Mouse (Mus musculus): Measurements from ENCODE around the gene Insyn1. TPM values are rescaled to one million over a fixed set of nuclear protein-coding genes. Genes with fewer than 3 reads are reported as not detected.

The Insyn1 gene
- polyA plus RNA-seq, 1 experiment from 2014 or later: 0.54 TPM

DNA sequence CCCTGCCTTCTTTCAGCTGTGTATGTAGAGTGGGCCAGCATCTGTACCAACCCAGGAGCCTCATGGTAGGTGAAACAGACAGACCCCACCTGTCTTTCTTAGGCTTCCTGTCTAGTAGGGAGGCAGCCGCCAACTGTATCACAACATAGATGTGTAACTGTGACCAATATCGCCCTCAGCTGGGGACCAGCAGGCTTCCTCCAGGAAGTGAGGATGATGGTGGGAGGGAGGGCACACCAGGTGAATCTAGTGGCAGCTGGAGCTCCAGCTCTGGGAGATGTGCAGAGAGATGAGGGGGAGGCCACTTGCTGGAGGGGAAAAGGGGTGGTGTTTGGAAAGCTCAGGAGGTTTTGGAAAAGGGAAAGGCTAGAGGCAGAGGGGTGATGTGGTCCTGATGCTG, 6.6 kb downstream of the Insyn1 start:
- H3K9me3 ChIP-seq (replicated peaks): no peaks in the 10 kb centered on the region
- no peak overlapping the region for H3K27ac ChIP-seq (replicated peaks)
- DNase-seq (ENCODE audit: low spot score): no peak
- H3K36me3 ChIP-seq: no peaks in the 10 kb centered on the region
- no peak overlapping the region for H3K4me3 ChIP-seq
- WGBS: 68% methylated on average over 2 of the region's 2 CpGs
- peaks cover 11% of the 10 kb centered on the region for H3K4me1 ChIP-seq
- H3K27me3 ChIP-seq (ENCODE audit: low read depth, poor library complexity, severe bottlenecking): peaks cover 30% of the 10 kb centered on the region

DNA sequence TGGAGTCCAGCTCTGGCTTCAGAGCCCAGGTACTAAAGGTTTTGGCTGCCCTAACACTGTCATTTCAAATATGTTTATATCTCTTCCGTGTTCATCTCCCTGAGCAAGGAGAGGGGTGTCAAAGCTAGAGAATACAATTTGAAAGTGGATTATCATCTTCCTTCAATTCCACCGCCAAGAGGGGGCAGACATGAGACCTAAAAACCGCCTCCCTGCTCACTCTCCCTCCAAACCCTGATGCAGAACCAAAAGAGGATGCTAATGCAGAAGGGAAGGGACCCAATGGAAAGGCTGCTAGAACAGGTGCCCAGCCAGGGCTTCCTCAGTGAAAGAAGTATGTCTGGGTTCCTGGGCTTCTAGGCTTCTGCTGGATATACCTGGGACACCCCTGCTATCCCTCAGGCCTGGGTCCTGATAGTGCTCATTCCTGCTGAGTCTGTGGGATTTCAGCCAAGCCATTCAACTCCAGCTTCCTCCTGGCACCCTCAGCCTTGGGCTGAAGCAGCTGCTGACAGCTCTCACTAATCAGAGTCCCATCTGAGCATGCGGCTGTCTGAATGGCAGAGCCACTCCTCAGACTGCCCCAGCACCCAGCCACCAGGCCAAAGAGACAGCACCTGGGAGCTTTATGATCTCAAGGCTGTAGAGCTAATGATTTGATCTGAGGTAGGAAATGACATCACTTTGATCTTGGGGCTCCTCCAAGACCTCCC, 8.2 kb downstream of the Insyn1 start:
- 0 out of 2 replicates have a peak, but pooled peaks cover 5% of the 10 kb centered on the region for H3K4me1 ChIP-seq
- no peak overlapping the region for H3K4me3 ChIP-seq
- H3K9me3 ChIP-seq (replicated peaks): no peaks in the 10 kb centered on the region
- H3K27me3 ChIP-seq (ENCODE audit: low read depth, poor library complexity, severe bottlenecking): peaks cover 14% of the 10 kb centered on the region
- H3K27ac ChIP-seq (replicated peaks): no peak overlapping the region
- 33% methylated on average over 4 of the region's 4 CpGs for WGBS
- H3K36me3 ChIP-seq: no peaks in the 10 kb centered on the region
- no peak for DNase-seq (ENCODE audit: low spot score)

DNA sequence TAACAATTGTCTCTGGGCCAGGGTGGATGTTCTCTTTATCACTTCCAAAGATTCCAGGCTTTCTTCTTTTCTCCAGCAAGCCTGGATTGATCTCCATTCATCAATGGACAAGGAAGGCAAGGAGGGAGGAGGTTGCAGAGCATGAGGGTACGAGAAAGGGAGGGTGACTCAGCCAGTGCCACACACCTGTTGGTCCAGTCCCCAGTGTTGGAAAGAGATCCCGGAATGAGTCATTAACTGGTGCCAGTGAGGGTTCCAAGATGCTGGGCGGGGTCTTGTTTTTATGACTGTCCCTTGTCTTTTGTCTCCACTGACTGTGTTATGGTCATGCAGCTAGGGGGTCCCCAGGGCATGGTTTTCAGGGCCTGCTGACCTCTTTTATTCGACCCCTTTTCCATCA, 9.5 kb downstream of the Insyn1 start:
- Histone ChIP-seq H3K27me3 (ENCODE audit: low read depth, poor library complexity, severe bottlenecking) (0 out of 2 replicates have a peak, but pooled peaks cover under 1% of the 10 kb centered on the region), H3K4me3 (no peak overlapping the region), H3K4me1 (0 out of 2 replicates have a peak, but pooled peaks cover 5% of the 10 kb centered on the region), H3K27ac (replicated peaks) (no peak overlapping the region), H3K9me3 (replicated peaks) (no peaks in the 10 kb centered on the region), H3K36me3 (no peaks in the 10 kb centered on the region)
- DNase-seq (ENCODE audit: low spot score): no peak
- WGBS: 69% methylated on average over 4 of the region's 4 CpGs

DNA sequence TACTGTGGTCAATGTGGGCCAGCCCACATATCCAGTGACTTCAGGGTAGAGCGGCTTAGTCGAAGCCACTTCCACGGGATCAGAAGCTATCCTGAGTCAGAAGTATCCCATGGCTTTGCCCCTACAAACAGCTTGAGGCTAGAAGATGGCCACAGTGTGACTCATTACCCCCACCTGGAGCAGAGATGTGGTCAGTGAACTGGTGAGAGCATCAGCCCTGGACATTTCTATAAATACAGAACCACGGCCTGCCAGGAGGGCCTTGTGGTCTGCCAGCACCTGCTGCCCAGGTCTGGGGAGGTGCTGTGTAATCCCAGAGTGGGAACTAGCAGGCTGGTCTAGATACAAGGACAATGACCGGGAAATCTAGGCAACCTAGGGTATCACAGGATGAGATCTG, 12.5 kb downstream of the Insyn1 start:
- DNase-seq (ENCODE audit: low spot score): no peak
- H3K27ac ChIP-seq (replicated peaks): no peak overlapping the region
- H3K4me3 ChIP-seq: no peak overlapping the region
- 0 out of 2 replicates have a peak, but pooled peaks cover 5% of the 10 kb centered on the region for H3K4me1 ChIP-seq
- H3K27me3 ChIP-seq (ENCODE audit: low read depth, poor library complexity, severe bottlenecking): no peaks in the 10 kb centered on the region
- WGBS: 89% methylated on average over 5 of the region's 5 CpGs
- H3K36me3 ChIP-seq: no peaks in the 10 kb centered on the region
- no peaks in the 10 kb centered on the region for H3K9me3 ChIP-seq (replicated peaks)

DNA sequence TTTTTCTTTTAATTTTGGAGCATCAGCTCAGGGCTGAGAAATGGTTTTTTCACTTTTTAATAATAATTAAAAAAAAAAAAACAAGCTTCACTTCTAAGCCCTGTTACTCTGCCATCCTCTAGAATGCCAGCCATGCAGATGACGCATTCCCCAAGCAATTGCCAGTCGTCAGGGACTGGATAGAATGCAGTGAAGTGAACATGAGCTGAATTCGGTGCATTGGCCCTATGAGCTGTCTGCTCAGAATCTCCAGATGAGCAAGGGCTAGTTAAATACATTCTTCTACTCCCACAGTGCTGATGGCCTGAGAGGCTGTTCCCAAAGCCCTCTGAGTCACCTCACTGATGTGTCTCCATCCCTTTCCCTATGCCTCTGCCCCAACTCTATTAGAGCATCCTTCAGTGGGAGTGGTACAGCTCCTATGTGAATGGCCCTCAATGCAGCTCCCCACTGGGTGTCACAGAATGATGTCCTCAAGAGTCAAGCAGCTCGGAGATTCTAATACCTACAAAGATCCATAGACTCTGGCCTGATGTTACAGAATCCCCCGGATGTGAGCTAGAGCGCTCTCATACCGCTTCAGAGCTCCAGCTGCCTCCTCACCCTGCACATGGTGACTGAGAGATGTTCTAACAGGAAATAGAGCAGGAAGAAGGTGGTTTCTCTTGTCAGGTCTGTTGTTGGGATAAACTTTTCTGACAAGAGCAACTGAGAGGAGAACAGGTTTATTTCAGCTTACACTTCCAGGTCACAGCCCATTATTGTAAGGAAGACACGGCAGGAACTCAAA, 19.0 kb downstream of the Insyn1 start:
- 87% methylated on average over 8 of the region's 8 CpGs for WGBS
- Histone ChIP-seq H3K27me3 (ENCODE audit: low read depth, poor library complexity, severe bottlenecking) (no peaks in the 10 kb centered on the region), H3K4me1 (no peaks in the 10 kb centered on the region), H3K4me3 (no peak overlapping the region), H3K36me3 (no peaks in the 10 kb centered on the region), H3K27ac (replicated peaks) (no peak overlapping the region), H3K9me3 (replicated peaks) (no peaks in the 10 kb centered on the region)
- no peak for DNase-seq (ENCODE audit: low spot score)

DNA sequence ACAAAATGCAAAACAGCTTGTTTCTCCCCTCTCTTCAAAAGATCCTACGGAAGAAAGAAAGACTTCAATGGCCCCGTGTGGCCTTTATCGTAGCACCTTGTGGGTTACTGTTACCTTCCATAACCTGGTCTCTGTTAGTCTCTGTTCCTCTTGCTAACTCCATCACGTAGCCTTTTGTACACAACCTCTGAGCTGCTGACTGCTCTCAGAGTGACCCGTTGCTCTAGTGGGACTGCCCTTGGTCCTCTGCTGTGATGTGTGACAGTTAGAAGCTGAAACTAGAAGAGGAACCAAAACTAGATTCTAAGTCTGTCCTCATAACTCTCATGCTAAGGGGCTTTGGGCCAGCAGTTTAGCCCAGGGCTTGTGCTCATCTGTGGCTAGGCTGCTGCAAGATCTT, 22.0 kb downstream of the Insyn1 start:
- Histone ChIP-seq H3K4me1 (peaks cover 6% of the 10 kb centered on the region), H3K36me3 (no peaks in the 10 kb centered on the region), H3K4me3 (no peak overlapping the region), H3K9me3 (replicated peaks) (no peaks in the 10 kb centered on the region), H3K27me3 (ENCODE audit: low read depth, poor library complexity, severe bottlenecking) (no peaks in the 10 kb centered on the region), H3K27ac (replicated peaks) (no peak overlapping the region)
- 91% methylated on average over 5 of the region's 5 CpGs for WGBS
- no peak for DNase-seq (ENCODE audit: low spot score)

DNA sequence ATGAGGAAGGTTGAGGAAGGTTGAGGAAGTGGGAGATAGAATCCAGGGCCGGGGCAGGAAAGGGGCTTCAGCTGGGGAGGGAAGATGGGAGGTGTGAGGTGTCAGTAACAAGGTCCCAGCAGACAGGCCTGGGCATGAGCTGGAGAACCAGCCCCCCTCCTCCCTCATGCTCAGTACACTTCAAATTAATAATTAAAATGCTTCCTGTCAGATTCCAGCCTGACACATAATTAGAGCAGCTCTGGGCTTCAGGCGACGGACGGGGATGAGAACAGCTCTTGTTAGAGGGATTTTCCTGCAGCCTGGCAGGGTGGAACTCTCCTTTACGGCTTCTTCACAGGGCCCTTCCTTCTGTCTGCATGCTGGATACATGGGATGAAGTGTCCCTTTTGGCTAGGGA, 25.3 kb downstream of the Insyn1 start:
- H3K4me3 ChIP-seq: no peak overlapping the region
- no peaks in the 10 kb centered on the region for H3K9me3 ChIP-seq (replicated peaks)
- H3K27me3 ChIP-seq (ENCODE audit: low read depth, poor library complexity, severe bottlenecking): no peaks in the 10 kb centered on the region
- H3K4me1 ChIP-seq: peaks cover 13% of the 10 kb centered on the region
- no peak for DNase-seq (ENCODE audit: low spot score)
- no peaks in the 10 kb centered on the region for H3K36me3 ChIP-seq
- H3K27ac ChIP-seq (replicated peaks): 0 out of 2 replicates have a peak overlapping the region, but pooled peaks have one; percentile 17
- 65% methylated on average over 5 of the region's 5 CpGs for WGBS

DNA sequence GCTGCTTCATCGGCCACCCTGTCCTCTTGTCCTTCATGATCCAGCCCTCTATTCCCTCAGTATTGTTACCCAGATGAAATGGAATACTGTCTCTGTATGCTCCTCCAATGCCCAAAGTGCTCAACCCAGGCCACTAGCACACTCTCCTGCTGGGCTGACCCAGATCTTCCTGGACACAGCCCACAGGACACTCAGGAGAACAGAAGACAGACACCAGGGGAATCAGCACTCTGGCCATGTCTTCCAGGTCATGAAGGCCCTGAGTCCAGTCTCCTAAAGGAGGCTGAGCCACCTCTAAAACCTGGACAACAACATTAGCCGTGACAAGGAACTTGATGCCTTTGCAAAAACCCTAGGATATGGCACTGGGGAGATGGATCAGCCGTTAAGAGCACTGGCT, 28.1 kb downstream of the Insyn1 start:
- Histone ChIP-seq H3K27ac (replicated peaks) (no peak overlapping the region), H3K36me3 (no peaks in the 10 kb centered on the region), H3K4me3 (no peak overlapping the region), H3K27me3 (ENCODE audit: low read depth, poor library complexity, severe bottlenecking) (no peaks in the 10 kb centered on the region), H3K4me1 (peaks cover 13% of the 10 kb centered on the region), H3K9me3 (replicated peaks) (no peaks in the 10 kb centered on the region)
- WGBS: 83% methylated on average over 3 of the region's 3 CpGs
- DNase-seq (ENCODE audit: low spot score): no peak

DNA sequence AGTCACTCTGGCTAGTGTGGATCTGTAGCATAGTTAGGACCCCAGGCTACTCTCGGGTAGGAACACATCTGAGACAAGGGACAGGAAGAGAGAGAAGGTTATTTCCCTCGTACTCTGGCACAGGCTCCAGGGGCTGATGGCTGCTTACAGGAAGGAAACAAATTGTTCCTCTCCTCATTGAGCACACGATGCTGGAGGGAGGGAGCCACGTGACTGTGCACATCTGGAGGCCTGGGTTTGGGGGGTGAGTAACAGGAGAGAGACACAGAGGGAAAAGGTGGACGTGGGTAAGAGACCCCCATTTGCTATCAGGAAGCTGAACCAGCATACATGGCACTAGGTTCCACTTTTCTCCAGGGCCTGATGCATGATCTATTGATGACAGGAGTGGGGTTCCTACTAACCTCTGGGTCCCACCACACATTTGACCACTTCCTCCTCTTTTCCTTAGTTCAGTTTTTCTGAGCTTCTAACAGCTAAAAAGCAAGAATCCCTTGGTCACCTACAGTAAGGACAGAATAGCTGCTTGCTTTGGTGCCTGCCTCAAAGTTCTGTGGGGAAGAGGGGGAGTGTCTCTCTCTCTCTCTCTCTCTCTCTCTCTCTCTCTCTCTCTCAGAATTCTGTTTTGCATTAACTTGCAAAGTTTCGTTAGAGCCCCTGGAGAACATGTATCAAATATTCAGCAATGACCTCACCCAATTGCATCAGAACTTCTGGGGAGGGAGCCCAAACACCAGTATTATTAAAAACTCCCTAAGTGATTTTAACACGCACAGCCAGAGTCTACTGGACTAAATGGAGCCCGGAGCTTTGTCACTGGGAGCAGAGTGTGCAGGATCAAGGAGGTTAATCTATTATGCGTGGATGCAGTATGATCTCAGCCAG, 29.7 kb downstream of the Insyn1 start:
- Histone ChIP-seq H3K4me1 (peaks cover 13% of the 10 kb centered on the region), H3K9me3 (replicated peaks) (no peaks in the 10 kb centered on the region), H3K27ac (replicated peaks) (no peak overlapping the region), H3K4me3 (no peak overlapping the region), H3K27me3 (ENCODE audit: low read depth, poor library complexity, severe bottlenecking) (no peaks in the 10 kb centered on the region), H3K36me3 (no peaks in the 10 kb centered on the region)
- 68% methylated on average over 9 of the region's 9 CpGs for WGBS
- no peak for DNase-seq (ENCODE audit: low spot score)

DNA sequence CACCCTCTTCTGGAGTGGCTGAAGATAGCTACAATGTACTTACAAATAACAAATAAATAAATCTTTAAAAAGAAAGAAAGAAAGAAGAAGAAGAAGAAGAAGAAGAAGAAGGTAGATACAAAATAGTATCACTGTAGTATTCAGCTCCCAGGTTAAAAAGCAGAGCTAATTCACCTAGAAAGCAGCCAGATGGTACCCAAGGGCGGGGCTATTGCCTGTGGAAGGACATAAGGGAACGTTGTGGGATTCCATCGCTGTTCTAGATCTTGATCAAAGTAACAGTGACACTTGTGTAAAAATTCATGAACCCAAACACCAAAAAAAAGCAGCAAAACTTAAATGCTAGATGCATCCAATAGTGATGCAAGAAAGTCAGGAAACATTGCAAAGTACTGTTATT, 31.6 kb downstream of the Insyn1 start:
- Histone ChIP-seq H3K27me3 (ENCODE audit: low read depth, poor library complexity, severe bottlenecking) (no peaks in the 10 kb centered on the region), H3K4me1 (peaks cover 13% of the 10 kb centered on the region), H3K4me3 (no peak overlapping the region), H3K36me3 (no peaks in the 10 kb centered on the region; the same call in 1 of the 2 replicates), H3K9me3 (replicated peaks) (no peaks in the 10 kb centered on the region), H3K27ac (replicated peaks) (no peak overlapping the region)
- WGBS: 82% methylated on average over 3 of the region's 3 CpGs
- no peak for DNase-seq (ENCODE audit: low spot score)

DNA sequence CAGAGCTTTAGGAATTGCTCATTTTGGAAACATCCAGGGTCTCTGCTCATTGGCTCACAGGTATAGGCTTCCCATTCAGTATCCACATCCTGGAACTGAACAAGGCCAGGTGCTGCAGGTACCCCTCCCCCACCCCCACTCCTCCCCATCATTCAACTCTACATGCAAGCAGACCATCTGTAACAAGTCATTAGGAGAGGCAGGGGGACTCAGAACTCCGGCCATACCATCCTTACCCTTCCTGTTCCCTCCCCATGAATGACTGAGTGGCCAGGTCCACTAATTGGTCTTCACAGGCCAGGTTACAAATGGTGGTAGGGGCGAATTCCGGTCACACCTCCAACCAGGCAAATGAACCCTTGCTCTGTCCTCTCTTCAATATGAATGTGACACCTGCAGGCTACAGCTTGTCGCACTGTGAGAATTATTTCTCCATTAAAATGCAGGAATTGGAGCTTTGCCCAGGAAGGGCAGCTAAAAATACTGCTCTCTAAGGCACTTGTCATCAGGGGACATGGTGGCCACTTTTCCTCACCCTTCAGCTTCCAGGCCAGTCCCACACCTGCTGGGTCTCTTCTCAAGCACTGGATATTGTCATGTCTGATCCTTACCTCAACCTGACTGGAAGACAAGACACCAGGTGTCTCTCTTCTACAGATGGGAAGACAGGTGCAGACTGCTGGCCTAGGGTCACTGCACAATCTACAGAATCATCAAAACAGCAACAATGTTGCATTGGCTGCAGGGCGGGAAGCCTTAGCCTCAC, 32.6 kb downstream of the Insyn1 start:
- H3K27ac ChIP-seq (replicated peaks): no peak overlapping the region
- 87% methylated on average over 5 of the region's 5 CpGs for WGBS
- peaks cover 9% of the 10 kb centered on the region for H3K4me1 ChIP-seq
- no peak for DNase-seq (ENCODE audit: low spot score)
- H3K4me3 ChIP-seq: no peak overlapping the region
- H3K9me3 ChIP-seq (replicated peaks): no peaks in the 10 kb centered on the region
- peaks cover 6% of the 10 kb centered on the region for H3K36me3 ChIP-seq
- no peaks in the 10 kb centered on the region for H3K27me3 ChIP-seq (ENCODE audit: low read depth, poor library complexity, severe bottlenecking)

DNA sequence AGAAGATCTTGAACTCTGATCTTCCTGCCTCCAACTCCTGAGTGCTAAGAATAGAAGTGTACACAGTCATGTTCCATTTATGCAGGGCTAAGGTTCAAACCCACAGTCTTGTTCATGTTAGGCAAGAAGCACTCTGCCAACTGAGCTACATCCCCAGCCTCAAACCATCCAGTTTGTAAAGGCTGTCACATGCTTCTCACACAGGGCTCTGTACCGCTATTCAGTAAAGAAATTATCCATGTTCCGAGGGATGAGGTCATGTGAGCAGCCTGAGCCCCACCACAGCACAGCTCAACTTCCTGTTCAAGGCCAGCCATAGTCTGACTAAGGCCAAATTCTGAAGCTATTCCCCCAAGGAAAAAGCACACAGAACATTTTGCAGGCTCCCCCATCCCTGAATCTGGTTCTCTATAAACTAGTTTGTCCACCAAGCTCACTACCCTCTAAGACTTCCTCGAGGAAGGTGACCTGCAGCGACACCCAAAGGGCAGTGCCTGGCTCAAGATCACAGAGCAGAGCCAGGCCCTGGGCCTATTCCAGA, 33.5 kb downstream of the Insyn1 start:
- H3K9me3 ChIP-seq (replicated peaks): no peaks in the 10 kb centered on the region
- H3K27me3 ChIP-seq (ENCODE audit: low read depth, poor library complexity, severe bottlenecking): no peaks in the 10 kb centered on the region
- DNase-seq (ENCODE audit: low spot score): no peak

More for the DNA sequence above, 33.5 kb downstream of the Insyn1 start:
- Histone ChIP-seq H3K4me1 (peaks cover 10% of the 10 kb centered on the region), H3K36me3 (peaks cover 15% of the 10 kb centered on the region), H3K27ac (replicated peaks) (no peak overlapping the region), H3K4me3 (no peak overlapping the region)
- WGBS: 69% methylated on average over 4 of the region's 4 CpGs
